Mouse (Mus musculus) heart, adult 2 months (tissue): ENCODE measurements around the gene Nhlh1.

Experiments
- CTCF ChIP-seq: fragments of 200-600 bp; IDR thresholded peaks from 2 replicates; pipeline ENCODE4 v1.8.1; 2022; ENCODE audit warnings: antibody characterized with exemption, mild to moderate bottlenecking, moderate library complexity
- EP300 ChIP-seq: fragments of 200-500 bp; IDR thresholded peaks from 2 replicates; pipeline ENCODE4 v1.6.1; 2011; ENCODE audit warnings: low read depth, low read length, control low read depth; ENCODE audit not compliant: insufficient read depth
- POLR2A ChIP-seq: fragments of 200-500 bp; IDR thresholded peaks from 2 replicates; pipeline ENCODE4 v1.6.1; 2011; ENCODE audit warnings: mild to moderate bottlenecking, low read depth, low read length, control low read depth; ENCODE audit not compliant: insufficient read depth

DNA sequence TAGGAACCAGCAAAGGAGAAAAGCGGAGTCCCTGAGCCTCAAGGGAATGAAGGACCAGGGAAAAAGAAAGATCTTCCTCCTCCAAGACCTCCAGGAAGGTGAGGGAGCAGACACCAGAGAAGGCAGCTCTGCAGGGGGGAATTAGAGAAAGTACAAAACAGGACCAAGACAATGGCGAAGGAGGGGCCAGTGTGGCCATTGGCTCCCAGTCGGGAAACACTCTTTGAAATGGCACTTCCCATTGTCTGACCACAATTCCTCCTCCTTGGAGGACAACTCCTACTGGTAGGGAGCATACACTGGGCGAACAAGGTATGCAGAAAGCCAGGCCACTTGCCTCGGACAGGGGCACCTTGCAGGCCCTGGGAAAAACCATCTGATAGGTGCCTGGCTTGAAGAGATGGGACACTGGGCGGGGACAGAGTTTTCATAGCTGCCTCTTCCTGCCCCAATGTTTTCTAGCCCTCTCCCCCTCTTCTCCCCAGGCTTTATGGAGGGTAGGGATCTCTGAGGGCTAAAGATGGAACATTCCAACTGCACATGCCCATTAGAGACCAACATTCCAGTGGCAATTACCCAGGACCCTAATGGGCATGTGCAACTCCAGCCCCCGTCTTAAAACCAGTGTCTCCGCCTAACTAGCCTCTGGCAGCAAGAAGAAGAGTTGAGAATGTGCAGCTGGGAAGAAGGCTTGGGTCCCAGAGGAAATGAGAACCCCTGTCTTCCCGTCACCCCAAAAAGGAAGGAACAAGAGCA, 33.1 kb downstream of the Nhlh1 start:
- no peak for TF ChIP-seq CTCF
- no peak for TF ChIP-seq POLR2A
- no peak for TF ChIP-seq EP300
